Mouse (Mus musculus): ENCODE results near the gene Prss8.

- TF ChIP-seq CTCF (IDR thresholded peaks at IDR 0.05; ENCODE audit: control insufficient read depth, insufficient read depth, insufficient read length) (no peak), MYOG (IDR thresholded peaks at IDR 0.05; ENCODE audit: control insufficient read depth, extremely low read depth, insufficient read length) (no peak), FOSL1 (IDR thresholded peaks at IDR 0.05; ENCODE audit: insufficient read depth, low read length, poor library complexity, severe bottlenecking) (no peak), USF1 (IDR thresholded peaks at IDR 0.05; ENCODE audit: low read depth) (no peak)
Measured at GRCm38 (mm10) chr7:127929923-127930322, at the start of gene Prss8.
